Comparison of ENCODE assay signal across 8 mouse cellular contexts in the genomic region with DNA sequence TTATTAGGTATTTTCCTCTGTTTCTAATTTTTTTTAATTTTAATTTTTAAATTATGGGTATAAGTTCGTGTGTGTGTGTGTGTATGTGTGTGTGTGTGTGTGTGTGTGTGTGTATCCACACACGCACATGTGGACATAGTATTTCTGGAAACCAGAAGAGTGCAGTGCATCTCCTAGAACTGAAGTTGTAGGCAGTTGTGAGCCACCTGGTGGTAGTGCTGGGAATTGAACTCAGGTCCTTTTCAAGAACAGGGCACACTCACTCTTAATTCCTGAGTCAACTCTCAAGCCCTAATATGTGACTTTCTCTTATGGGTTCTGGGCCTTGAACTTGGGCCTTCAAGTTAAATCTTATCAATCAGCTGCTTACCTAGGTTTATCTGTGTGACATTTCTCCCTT. TPM values are rescaled to one million over a fixed set of nuclear protein-coding genes. Genes with fewer than 3 reads are reported as not detected.
DNase-seq lines count a peak whose midpoint lies in the region; ATAC-seq and TF ChIP-seq lines count a peak whose summit lies in the region.
"Had no signal": no experiment of that assay in that cellular context is flagged by ENCODE, and none has a peak within 500 bp of the region (broad histone marks: within the 10 kb centered on the region; RNA-seq: fewer than 3 reads in every experiment).

No protein-coding gene starts in this region.

- no peaks in the 10 kb centered on the region for H3K36me3 ChIP-seq in G1E (replicated peaks)

- H3K4me1 ChIP-seq in G1E (ENCODE audit: insufficient read depth, low read depth, low read length): no peaks in the 10 kb centered on the region; the same call in 1 of the 2 replicates
- H3K4me1 ChIP-seq: megakaryocyte, embryonic 14.5 days had no signal

- intact Hi-C loops in gastrocnemius, postnatal 14 days (cut with DNase I; ENCODE audit: low total_unique reads): loop anchor here (10.0 kb wide), 1 partner anchor 122 kb away; a partner anchor contains a TSS
- intact Hi-C loops in left cerebral cortex, adult 2 months (cut with DNase I): loop anchor here (2.0 to 10.0 kb wide), 4 partner anchors 122 to 1508 kb away; a partner anchor contains a TSS

- peak; percentile 75 for TF ChIP-seq CTCF in G1E (IDR thresholded peaks at IDR 0.05; ENCODE audit: low read depth, low read length)
- TF ChIP-seq CTCF in left cerebral cortex, adult 2 months (IDR thresholded peaks at IDR 0.05): peak; percentile 74

- ATAC-seq in G1E (ENCODE audit: extremely low read depth, insufficient number of reproducible peaks, low FRiP score, poor library complexity, severe bottlenecking): peak; percentile 55; the same call in 1 of the 2 replicates

- H3K27ac ChIP-seq in left cerebral cortex, adult 2 months: no peak overlapping the region

- peak; percentile 41 for DNase-seq in layer of hippocampus, adult 11-12 months (ENCODE audit: low spot score)
- DNase-seq in layer of hippocampus, adult 9-10 months (ENCODE audit: low spot score): no peak
- no peak for DNase-seq in G1E (ENCODE audit: low spot score)
- peak; percentile 55 for DNase-seq in adrenal gland, postnatal 25 days
- peak; percentile 35 for DNase-seq in gastrocnemius, postnatal 14 days
- peak; percentile 40 to 51 for DNase-seq in left cerebral cortex, adult 2 months (ENCODE audit: extremely low spot score in 1 of 2, low spot score in 2 of 2)
- DNase-seq in retina, postnatal 1 day: peak; percentile 57

- H3K4me3 ChIP-seq in G1E (ENCODE audit: low read depth, low read length): no peak overlapping the region
- no peak overlapping the region for H3K4me3 ChIP-seq in left cerebral cortex, adult 2 months
- H3K4me3 ChIP-seq: megakaryocyte, embryonic 14.5 days had no signal

- no peaks in the 10 kb centered on the region for H3K9me3 ChIP-seq in G1E (replicated peaks)

- peaks cover 2% of the 10 kb centered on the region; the same call in 1 of the 2 replicates for H3K27me3 ChIP-seq in G1E (ENCODE audit: insufficient read depth, low read length)
- H3K27me3 ChIP-seq: megakaryocyte, embryonic 14.5 days had no signal

RNA-seq across cellular contexts. Expression of a gene that starts 27.6 kb away (rescaled TPM):
- total RNA-seq in G1E (2014; fragmentation: Nextera tagmentation): not detected in 2 replicates
- not detected in 2 replicates for total RNA-seq in G1E (2017)
- not detected in 2 replicates for polyA plus RNA-seq in G1E (2012)
- total RNA-seq in adrenal gland, postnatal 25 days (2021): not detected in 2 replicates
- total RNA-seq in gastrocnemius, postnatal 14 days (2021): not detected
- total RNA-seq in left cerebral cortex, adult 2 months (2021): under 1 TPM; 0.25 to 0.56 TPM

Comparison
In these comparisons a context has a peak if more than half of its experiments do, and no peak if none do; other contexts are left out.
1. DNase-seq: peak in layer of hippocampus, adult 11-12 months (single experiment), adrenal gland, postnatal 25 days (single experiment), gastrocnemius, postnatal 14 days (single experiment), left cerebral cortex, adult 2 months (2 of 2) and retina, postnatal 1 day (single experiment); none in layer of hippocampus, adult 9-10 months (single experiment) and G1E (single experiment).